Mouse (Mus musculus) lung, embryonic 15.5 days (tissue): ENCODE measurements at regions not wholly inside any gene's neighbourhood (a gene's known extent, or its start where the extent isn't known, plus 50 kb on each side); places are given as distances from the start of the nearest gene placed in this dataset.

ENCODE experiments used
- ATAC-seq: fragments of 200-750 bp; cut with Nextera tagmentation; 2 replicates; pipeline ENCODE4 v1.8.0; 2017; ENCODE audit warnings: moderate number of reproducible peaks, borderline replicate concordance; ENCODE audit not compliant: low FRiP score, low TSS enrichment; ENCODE audit errors: extremely low read depth
- H3K27ac ChIP-seq: fragments of 300-500 bp; sonication (generic); 2 replicates; pipeline ENCODE4 v1.5.1; 2015; ENCODE audit warnings: moderate library complexity, mild to moderate bottlenecking, inconsistent platforms
- H3K27me3 ChIP-seq: fragments of 300-500 bp; sonication (generic); 2 replicates; pipeline ENCODE4 v1.6.1; 2015; ENCODE audit warnings: inconsistent platforms
- H3K36me3 ChIP-seq: fragments of 300-500 bp; sonication (generic); 2 replicates; pipeline ENCODE4 v1.6.1; 2015; ENCODE audit warnings: inconsistent platforms
- H3K4me1 ChIP-seq: fragments of 300-500 bp; sonication (generic); 2 replicates; pipeline ENCODE4 v1.6.1; 2015; ENCODE audit warnings: inconsistent platforms
- H3K4me2 ChIP-seq: fragments of 300-500 bp; sonication (generic); 2 replicates; pipeline ENCODE4 v1.6.1; 2015; ENCODE audit warnings: inconsistent platforms, mild to moderate bottlenecking, moderate library complexity
- H3K4me3 ChIP-seq: fragments of 300-500 bp; sonication (generic); 2 replicates; pipeline ENCODE4 v1.5.1; 2015; ENCODE audit warnings: mild to moderate bottlenecking, inconsistent platforms
- H3K9ac ChIP-seq: fragments of 300-500 bp; sonication (generic); 2 replicates; pipeline ENCODE4 v1.6.1; 2015; ENCODE audit warnings: inconsistent platforms
- H3K9me3 ChIP-seq: fragments of 300-500 bp; sonication (generic); 2 replicates; pipeline ENCODE4 v1.6.1; 2016; ENCODE audit warnings: inconsistent platforms
- WGBS: fragments of 180-500 bp; shearing (Covaris S2); methylation state at CpG from one replicate; pipeline ENCODE4 v1.1.7; 2015; 5-methylcytosine and 5-hydroxymethylcytosine counted together

DNA sequence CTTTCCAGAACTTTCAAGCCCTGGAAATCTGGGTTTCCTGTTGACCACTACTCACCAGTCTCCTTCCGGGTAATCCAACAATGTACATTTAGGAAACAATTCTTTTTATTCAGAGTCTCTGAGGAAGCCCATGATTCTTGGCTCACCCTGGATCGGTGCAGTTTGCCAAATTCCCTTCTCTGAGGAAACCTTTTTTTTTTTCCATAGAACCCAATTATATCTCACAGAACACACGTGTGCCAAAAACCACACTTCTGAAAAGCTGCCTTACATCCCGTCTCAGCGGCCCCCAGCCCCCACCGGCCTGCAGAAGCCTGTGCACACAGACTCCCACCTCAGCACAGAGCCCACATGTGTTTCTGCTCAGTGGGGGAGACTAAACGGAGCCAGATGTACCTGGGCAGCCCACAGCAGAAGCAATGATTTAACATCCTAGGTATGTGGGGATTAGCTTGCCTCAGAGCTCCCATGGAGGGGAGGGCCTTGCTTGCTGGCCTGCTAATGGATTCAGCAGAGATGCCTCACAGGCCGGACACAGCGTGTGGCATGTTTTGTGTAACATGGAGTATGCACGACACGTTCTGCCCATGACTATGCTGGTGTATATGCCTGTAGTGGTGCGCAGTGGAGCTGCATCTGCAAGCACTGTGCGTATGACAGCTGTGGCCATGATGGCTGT is 413.7 kb downstream of the Rps24 start:
- H3K27me3 ChIP-seq, result no peaks in the 10 kb centered on the region
- peaks cover 14% of the 10 kb centered on the region for H3K4me1 ChIP-seq
- no peak overlapping the region for H3K4me2 ChIP-seq
- no peaks in the 10 kb centered on the region for H3K9me3 ChIP-seq
- H3K36me3 ChIP-seq, result no peaks in the 10 kb centered on the region
- 0 out of 2 replicates have a peak, but pooled peaks have one; percentile 62 for ATAC-seq
- H3K4me3 ChIP-seq, result no peak overlapping the region
- no peak overlapping the region for H3K9ac ChIP-seq
- 54% methylated on average over 13 of the region's 13 CpGs for WGBS
- H3K27ac ChIP-seq, result no peak overlapping the region

DNA sequence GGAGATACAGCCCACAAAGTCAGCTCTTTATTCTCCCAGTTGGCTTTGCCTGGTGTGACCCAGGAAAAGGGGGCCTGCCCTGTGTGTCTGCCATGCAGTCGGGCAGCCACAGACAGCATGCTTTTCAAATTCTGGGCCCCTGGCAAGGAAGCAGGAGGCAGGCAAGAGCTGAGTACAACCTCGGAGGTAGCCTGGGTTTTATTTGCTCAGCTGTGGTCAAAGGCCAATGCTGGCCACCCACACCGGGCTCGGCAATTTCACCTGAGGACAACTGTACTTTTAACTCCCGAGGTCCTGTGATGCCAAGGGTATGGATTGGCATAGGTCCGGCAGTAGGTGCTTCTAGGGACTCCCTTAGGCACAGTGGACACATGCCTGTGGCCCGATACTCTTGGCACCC is 414.8 kb downstream of the Rps24 start:
- no peak for ATAC-seq
- 54% methylated on average over 7 of the region's 7 CpGs for WGBS
- Histone ChIP-seq H3K4me3 (no peak overlapping the region), H3K36me3 (no peaks in the 10 kb centered on the region), H3K9me3 (no peaks in the 10 kb centered on the region), H3K27ac (no peak overlapping the region), H3K4me2 (no peak overlapping the region), H3K27me3 (no peaks in the 10 kb centered on the region), H3K9ac (no peak overlapping the region), H3K4me1 (peaks cover 14% of the 10 kb centered on the region)

DNA sequence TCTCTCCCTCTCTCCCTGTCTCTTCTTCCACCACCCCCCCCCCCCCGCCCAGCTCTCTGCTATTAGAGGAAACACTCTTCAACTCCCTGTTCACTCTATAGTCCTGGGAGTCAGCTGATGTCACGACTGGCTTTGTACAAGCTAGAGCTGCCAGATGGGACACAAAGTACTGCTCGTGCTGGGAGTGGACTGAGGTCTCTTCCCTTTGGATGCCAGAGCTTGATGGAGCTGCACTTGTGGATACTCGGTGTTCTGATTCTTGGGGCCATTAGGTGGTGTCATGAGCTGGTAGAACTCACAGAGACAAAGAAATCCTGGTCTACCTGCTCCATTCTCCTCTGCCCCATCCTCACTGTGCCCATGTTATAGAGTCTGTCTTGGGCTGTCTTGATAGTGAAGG is 415.9 kb downstream of the Rps24 start:
- ATAC-seq, result no peak
- WGBS, result 13% methylated on average over 3 of the region's 4 CpGs

DNA sequence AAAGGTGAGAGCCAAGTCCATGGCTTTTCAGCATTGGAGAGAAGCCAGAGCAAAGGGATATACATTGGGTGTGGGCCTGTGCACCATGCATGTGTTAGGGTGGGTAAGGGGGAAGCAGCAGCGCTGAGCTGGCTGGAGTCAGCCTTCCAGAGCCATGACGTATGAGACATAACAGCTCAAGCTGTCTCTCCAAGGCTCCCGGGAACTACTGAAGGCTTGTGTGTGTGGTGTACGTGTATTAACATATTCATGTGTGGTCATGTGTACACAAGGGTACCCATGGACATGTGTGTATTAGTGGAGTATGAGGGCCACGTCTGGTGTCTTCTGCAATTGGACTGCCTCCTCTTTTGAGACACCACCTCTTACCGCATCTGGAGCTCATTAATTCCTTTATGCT is 417.8 kb downstream of the Rps24 start:
- H3K4me1 ChIP-seq, result peaks cover 14% of the 10 kb centered on the region
- no peak for ATAC-seq
- no peak overlapping the region for H3K4me2 ChIP-seq
- no peak overlapping the region for H3K9ac ChIP-seq
- WGBS, result 77% methylated on average over 6 of the region's 6 CpGs
- no peak overlapping the region for H3K27ac ChIP-seq
- H3K27me3 ChIP-seq, result no peaks in the 10 kb centered on the region
- H3K36me3 ChIP-seq, result no peaks in the 10 kb centered on the region
- no peak overlapping the region for H3K4me3 ChIP-seq
- H3K9me3 ChIP-seq, result no peaks in the 10 kb centered on the region

More for the DNA sequence above, 415.9 kb downstream of the Rps24 start:
- Histone ChIP-seq H3K4me1 (peaks cover 14% of the 10 kb centered on the region), H3K27me3 (no peaks in the 10 kb centered on the region), H3K9me3 (no peaks in the 10 kb centered on the region), H3K9ac (no peak overlapping the region), H3K36me3 (no peaks in the 10 kb centered on the region), H3K27ac (no peak overlapping the region), H3K4me3 (no peak overlapping the region), H3K4me2 (no peak overlapping the region)

DNA sequence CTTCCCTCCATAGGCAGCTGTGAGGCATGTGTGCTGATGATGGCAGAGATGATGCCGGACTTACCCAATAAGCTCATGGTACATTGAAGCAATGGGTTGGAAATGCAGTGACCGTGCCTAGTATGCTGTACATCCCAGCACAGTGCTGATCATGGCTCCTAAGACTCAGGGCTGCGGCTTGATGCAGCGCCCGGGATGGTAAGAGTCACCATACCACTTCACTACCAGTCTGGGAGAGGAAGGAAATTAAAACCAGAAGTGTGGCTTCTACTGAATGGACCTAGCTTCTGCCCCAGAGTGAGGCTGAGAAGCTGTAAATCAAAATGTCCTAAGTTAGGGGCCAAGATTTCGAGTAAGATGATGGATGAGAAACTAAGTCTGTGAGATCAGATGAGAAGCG is 420.0 kb downstream of the Rps24 start:
- no peak for ATAC-seq
- Histone ChIP-seq H3K27ac (no peak overlapping the region), H3K9ac (no peak overlapping the region), H3K9me3 (no peaks in the 10 kb centered on the region), H3K4me2 (no peak overlapping the region), H3K4me3 (no peak overlapping the region), H3K27me3 (no peaks in the 10 kb centered on the region), H3K4me1 (no peaks in the 10 kb centered on the region), H3K36me3 (no peaks in the 10 kb centered on the region)
- whole genome bisulfite sequencing, result 69% methylated on average over 7 of the region's 7 CpGs

DNA sequence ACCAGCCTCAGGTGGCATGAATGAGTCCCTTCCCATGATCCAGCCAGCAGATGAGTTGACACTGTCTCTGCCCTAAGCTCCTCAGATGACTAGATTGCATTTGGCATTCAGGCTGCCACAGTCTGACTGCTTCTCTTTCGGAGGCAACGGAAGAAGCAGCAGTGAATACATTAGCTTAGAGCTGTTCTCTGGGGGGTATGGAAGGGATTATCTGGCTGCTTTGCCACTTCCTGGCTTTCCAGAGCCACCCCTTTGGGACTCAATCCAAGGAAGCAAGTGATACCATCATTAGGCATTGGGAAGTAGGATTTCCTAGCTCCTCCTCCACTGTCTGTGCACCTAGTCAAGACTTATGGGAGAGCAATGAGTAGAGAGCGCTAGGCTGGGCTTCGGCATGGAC is 421.5 kb downstream of the Rps24 start:
- no peaks in the 10 kb centered on the region for H3K27me3 ChIP-seq
- H3K4me2 ChIP-seq, result no peak overlapping the region
- no peak for ATAC-seq
- no peaks in the 10 kb centered on the region for H3K36me3 ChIP-seq
- WGBS, result 85% methylated on average over 4 of the region's 4 CpGs
- H3K4me1 ChIP-seq, result no peaks in the 10 kb centered on the region
- H3K9me3 ChIP-seq, result no peaks in the 10 kb centered on the region
- H3K9ac ChIP-seq, result no peak overlapping the region
- H3K4me3 ChIP-seq, result no peak overlapping the region
- H3K27ac ChIP-seq, result no peak overlapping the region

DNA sequence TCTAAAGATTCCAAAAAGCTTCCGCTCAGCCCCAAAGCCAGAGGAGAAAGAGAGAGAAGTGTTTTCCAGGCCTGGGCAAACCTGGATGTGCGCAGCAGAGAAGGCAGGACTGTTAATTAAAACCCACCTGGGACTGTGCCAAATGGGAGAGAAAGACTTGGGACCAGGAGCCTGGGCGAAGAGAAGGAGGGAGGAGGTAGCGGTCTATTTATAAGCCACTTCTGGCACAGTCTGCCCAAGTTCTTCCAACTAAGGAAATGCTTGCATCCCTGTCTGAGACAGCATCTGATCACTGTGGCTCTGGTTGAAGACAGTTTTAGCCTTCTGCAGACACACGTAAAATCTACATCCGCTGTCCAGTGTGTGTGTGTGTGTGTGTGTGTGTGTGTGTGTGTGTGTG is 424.7 kb downstream of the Rps24 start:
- no peak overlapping the region for H3K4me2 ChIP-seq
- ATAC-seq, result no peak
- no peaks in the 10 kb centered on the region for H3K9me3 ChIP-seq
- H3K27me3 ChIP-seq, result no peaks in the 10 kb centered on the region
- no peak overlapping the region for H3K27ac ChIP-seq
- H3K36me3 ChIP-seq, result no peaks in the 10 kb centered on the region
- H3K4me3 ChIP-seq, result no peak overlapping the region
- WGBS, result 60% methylated on average over 6 of the region's 6 CpGs
- no peak overlapping the region for H3K9ac ChIP-seq
- no peaks in the 10 kb centered on the region for H3K4me1 ChIP-seq

DNA sequence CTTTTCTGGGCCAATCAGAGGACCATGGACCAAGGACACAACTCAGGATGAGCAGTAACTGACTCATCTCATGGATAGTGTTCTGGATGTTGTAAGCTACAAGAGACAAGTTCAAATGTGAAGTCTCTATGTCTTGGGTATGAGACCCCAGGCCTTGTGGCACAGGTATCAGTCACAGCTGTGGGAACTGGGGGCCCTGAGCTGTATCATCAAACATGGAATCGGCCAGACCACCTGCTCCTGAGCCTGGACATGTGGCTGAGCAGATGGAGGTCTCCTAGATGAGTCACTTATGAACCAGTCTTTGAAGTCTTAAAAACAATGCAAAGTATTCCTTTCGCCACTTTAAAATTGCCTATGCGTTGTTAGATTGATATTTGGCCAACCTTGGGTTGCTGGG is 432.1 kb downstream of the Rps24 start:
- no peak overlapping the region for H3K9ac ChIP-seq
- no peak overlapping the region for H3K27ac ChIP-seq
- H3K36me3 ChIP-seq, result no peaks in the 10 kb centered on the region
- H3K4me3 ChIP-seq, result no peak overlapping the region
- H3K4me1 ChIP-seq, result no peaks in the 10 kb centered on the region
- H3K4me2 ChIP-seq, result no peak overlapping the region
- WGBS, result 87% methylated on average over 3 of the region's 3 CpGs
- no peaks in the 10 kb centered on the region for H3K9me3 ChIP-seq
- no peak for ATAC-seq
- H3K27me3 ChIP-seq, result no peaks in the 10 kb centered on the region

DNA sequence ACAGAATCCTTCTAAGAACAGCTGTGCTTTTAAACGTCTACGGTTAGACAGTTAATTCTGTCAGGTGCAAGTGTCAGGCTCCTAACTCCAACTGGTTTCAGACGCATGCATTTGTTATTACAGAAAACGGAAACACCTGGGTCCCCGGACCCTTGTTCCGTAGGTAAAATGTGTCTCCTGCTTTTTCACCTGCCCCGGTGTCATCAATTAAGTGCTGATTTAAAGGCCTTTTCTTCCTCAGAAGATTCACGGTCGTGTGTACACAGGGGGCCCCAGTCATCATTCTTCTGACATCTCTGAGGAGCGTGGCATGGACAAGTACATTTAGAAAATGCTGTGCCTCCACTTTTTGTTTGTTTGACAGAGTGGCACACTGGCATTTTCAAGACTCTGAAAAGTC is 435.1 kb downstream of the Rps24 start:
- Histone ChIP-seq H3K4me2 (no peak overlapping the region), H3K27ac (no peak overlapping the region), H3K9me3 (no peaks in the 10 kb centered on the region), H3K36me3 (no peaks in the 10 kb centered on the region), H3K9ac (no peak overlapping the region), H3K4me1 (no peaks in the 10 kb centered on the region), H3K27me3 (no peaks in the 10 kb centered on the region), H3K4me3 (no peak overlapping the region)
- ATAC-seq, result no peak
- 46% methylated on average over 10 of the region's 10 CpGs for WGBS

DNA sequence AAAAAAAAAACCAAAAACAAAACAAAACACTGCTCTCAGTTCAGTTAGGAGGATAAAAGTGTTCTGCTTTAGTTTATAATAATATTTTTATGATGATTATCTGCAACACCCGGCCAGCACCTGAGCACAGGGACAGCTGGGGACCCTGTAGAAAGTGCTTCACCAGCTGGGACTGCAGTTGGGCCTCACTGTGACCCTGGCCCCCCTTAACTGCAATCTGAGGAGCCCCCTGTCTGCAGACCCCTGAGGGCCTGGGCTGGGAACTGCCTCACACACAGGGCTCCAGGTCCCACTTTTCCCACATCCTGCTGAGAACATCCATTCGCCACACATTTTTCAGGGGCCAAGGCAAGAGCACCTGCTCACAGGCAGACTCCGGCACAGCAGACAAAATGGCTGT is 437.6 kb downstream of the Rps24 start:
- Histone ChIP-seq H3K4me3 (no peak overlapping the region), H3K9ac (no peak overlapping the region), H3K4me1 (no peaks in the 10 kb centered on the region), H3K36me3 (no peaks in the 10 kb centered on the region), H3K9me3 (no peaks in the 10 kb centered on the region), H3K4me2 (no peak overlapping the region), H3K27ac (no peak overlapping the region), H3K27me3 (no peaks in the 10 kb centered on the region)
- WGBS, result 68% methylated on average over 3 of the region's 3 CpGs
- no peak for ATAC-seq

DNA sequence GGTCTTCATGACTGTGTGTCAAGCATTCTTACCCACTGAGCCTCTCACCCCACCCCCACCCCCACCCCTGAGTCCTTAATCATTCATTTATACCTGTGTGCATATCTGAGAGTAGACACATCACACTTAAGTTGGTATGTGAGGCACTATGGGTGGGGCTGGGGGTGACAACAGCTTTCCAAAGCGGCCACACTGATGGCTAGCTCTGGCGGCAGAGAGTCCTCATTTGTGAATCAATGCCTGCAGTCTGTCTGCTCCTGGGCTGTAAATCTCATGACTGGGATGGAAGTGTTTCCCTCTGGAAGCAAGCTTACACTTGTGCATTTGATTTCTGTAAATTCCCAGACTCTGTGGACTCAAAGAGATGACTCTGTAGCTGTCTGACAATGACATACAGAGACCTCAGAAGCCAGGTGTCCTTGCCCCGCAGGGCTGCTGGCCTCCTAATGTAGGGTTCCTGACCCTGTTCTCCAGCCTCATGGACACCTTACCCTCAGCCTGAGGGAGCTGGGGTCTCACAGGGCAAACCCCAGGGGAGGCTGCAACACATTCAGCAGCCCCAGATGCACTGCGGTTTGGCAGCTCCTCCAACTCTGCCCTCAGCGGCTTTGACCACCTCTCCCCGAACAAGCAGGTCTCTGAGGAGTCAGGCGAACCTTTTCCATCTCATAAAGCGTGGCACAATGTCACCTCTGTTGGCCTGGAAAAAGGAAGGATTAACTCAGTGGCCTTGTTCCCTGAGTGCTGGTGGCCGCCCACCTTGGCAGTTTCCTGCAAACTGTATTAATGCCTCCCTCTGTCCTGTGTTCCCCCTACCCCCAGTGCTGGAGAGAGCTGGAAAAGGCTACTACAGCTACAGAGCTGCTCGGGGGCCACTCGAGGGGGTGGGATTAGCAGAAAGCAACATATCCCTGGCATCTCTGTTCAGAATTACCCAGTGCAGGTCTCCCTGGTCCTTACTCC is 439.4 kb downstream of the Rps24 start:
- H3K36me3 ChIP-seq, result no peaks in the 10 kb centered on the region
- H3K4me3 ChIP-seq, result no peak overlapping the region
- ATAC-seq, result no peak
- WGBS, result 57% methylated on average over 11 of the region's 11 CpGs
- H3K4me1 ChIP-seq, result no peaks in the 10 kb centered on the region
- H3K27me3 ChIP-seq, result no peaks in the 10 kb centered on the region
- no peak overlapping the region for H3K27ac ChIP-seq
- H3K9me3 ChIP-seq, result no peaks in the 10 kb centered on the region
- no peak overlapping the region for H3K4me2 ChIP-seq
- H3K9ac ChIP-seq, result no peak overlapping the region

DNA sequence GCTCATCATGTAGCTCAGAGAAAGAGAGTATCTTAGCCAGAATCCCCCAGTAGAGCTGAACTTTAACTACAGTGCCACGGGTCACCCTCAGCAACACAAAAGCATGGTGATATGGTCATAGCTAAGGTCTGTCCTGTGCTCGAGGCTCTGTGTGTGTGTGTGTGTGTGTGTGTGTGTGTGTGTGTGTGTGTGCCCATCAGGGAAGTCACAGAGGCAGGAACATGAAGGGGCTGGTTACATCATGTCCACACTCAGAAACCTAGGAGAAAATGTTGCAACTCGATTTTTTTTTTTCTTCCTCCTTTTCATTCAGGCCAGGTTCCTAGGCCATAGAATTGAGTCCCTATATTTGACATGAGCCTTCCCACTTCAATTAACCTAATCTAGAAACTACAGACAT is 441.8 kb downstream of the Rps24 start:
- no peak overlapping the region for H3K4me2 ChIP-seq
- H3K9me3 ChIP-seq, result no peaks in the 10 kb centered on the region
- no peak overlapping the region for H3K9ac ChIP-seq
- ATAC-seq, result no peak
- WGBS, result 61% methylated on average over 3 of the region's 3 CpGs
- no peak overlapping the region for H3K4me3 ChIP-seq
- H3K27ac ChIP-seq, result no peak overlapping the region
- no peaks in the 10 kb centered on the region for H3K36me3 ChIP-seq
- H3K27me3 ChIP-seq, result no peaks in the 10 kb centered on the region
- no peaks in the 10 kb centered on the region for H3K4me1 ChIP-seq
